Mouse (Mus musculus): ENCODE measurements around the gene Drc1. TPM values are rescaled to one million over a fixed set of nuclear protein-coding genes. Genes with fewer than 3 reads are reported as not detected.

Drc1 gene
- total RNA-seq, 1 experiment from 2014 or later, result 0.44 TPM

Other genes with a start within 250 kb of the Drc1 start
- 38.1 and 51.8 TPM in 2 replicates for gene Tyms, start 207.8 kb upstream of the Drc1 start, total RNA-seq (2021)
- gene Garem2, start 176.2 kb upstream of the Drc1 start, total RNA-seq (2021), result 0.19 and 0.26 TPM in 2 replicates
- not detected in 2 replicates for gene 3110082J24Rik, start 175.3 kb upstream of the Drc1 start, total RNA-seq (2021)
- 813 and 814 TPM in 2 replicates for gene Hadha, start 126.2 kb upstream of the Drc1 start, total RNA-seq (2021)
- gene Hadhb, start 126.1 kb upstream of the Drc1 start, total RNA-seq (2021), result 1,392 and 1,422 TPM in 2 replicates
- gene Adgrf3, start 75.7 kb upstream of the Drc1 start, total RNA-seq (2021), result 0.19 TPM in 1 of 2 replicates, not detected in the other
- gene Selenoi, start 48.8 kb upstream of the Drc1 start, total RNA-seq (2021), result 21.4 and 23.7 TPM in 2 replicates
- gene Otof, start 180.5 kb downstream of the Drc1 start, total RNA-seq (2021), result 0.07 and 0.08 TPM in 2 replicates
- gene 1700001C02Rik, start 184.7 kb downstream of the Drc1 start, total RNA-seq (2021), result not detected in 2 replicates

All from adrenal gland, postnatal 14 days (tissue).